Mouse (Mus musculus) forebrain, embryonic 10.5 days (tissue): ENCODE measurements around the gene Sipa1l1. TPM values are rescaled to one million over a fixed set of nuclear protein-coding genes. Genes with fewer than 3 reads are reported as not detected.
A peak's percentile ranks its signal among the peaks of the same experiment; 100 is the strongest.

ENCODE experiments used
- DNase-seq: peaks from one replicate; pipeline ENCODE4 v3.0.0-alpha.2; 2017; ENCODE audit warnings: low spot score; ENCODE audit errors: extremely low spot score
- H3K27ac ChIP-seq: fragments of 300-500 bp; sonication (generic); 2 replicates; pipeline ENCODE4 v1.5.1; 2016; ENCODE audit warnings: mild to moderate bottlenecking
- H3K27me3 ChIP-seq: fragments of 300-500 bp; sonication (generic); 2 replicates; pipeline ENCODE4 v1.6.1; 2016; ENCODE audit warnings: mild to moderate bottlenecking; ENCODE audit not compliant: poor library complexity, severe bottlenecking
- H3K36me3 ChIP-seq: fragments of 300-500 bp; sonication (generic); replicated peaks from 2 replicates; pipeline ENCODE4 v1.6.1; 2016; ENCODE audit warnings: mild to moderate bottlenecking, moderate library complexity
- H3K4me1 ChIP-seq: fragments of 300-500 bp; sonication (generic); 2 replicates; pipeline ENCODE4 v1.6.1; 2016
- H3K4me3 ChIP-seq: fragments of 300-500 bp; sonication (generic); 2 replicates; pipeline ENCODE4 v1.5.1; 2016; ENCODE audit warnings: mild to moderate bottlenecking, moderate library complexity
- H3K9me3 ChIP-seq: fragments of 300-500 bp; sonication (generic); 2 replicates; pipeline ENCODE4 v1.6.1; 2016; ENCODE audit warnings: mild to moderate bottlenecking, moderate library complexity
- WGBS: fragments of 180-500 bp; shearing (Covaris S2); methylation state at CpG from one replicate; pipeline ENCODE4 v1.1.7; 2016; 5-methylcytosine and 5-hydroxymethylcytosine counted together
- polyA plus RNA-seq: library from polyadenylated mRNA; unstranded; fragments of >200 nt; fragmentation: Nextera tagmentation; extraction: Ambion mirVana; gene quantifications from 2 replicates; pipeline ENCODE4 v1.2.1, GENCODE M21; 2016

Gene Sipa1l1
- polyA plus RNA-seq, 1 experiment from 2014 or later: 40.6 TPM

- no peak overlapping the region for H3K4me3 ChIP-seq
- H3K9me3 ChIP-seq: no peaks in the 10 kb centered on the region
- H3K36me3 ChIP-seq: no peaks in the 10 kb centered on the region; the same call in 1 of the 2 replicates
- 92% methylated on average over 9 of the region's 9 CpGs for WGBS
- no peak overlapping the region for H3K27ac ChIP-seq
- H3K4me1 ChIP-seq: no peaks in the 10 kb centered on the region
- DNase-seq: no peak
- H3K27me3 ChIP-seq: no peaks in the 10 kb centered on the region
Observed at GRCm38 (mm10) chr12:82265335-82266274, 96.5 kb downstream of the Sipa1l1 start.

GRCm38 (mm10) chr12:82271447-82271846 lies 102.3 kb downstream of the Sipa1l1 start:
- Histone ChIP-seq H3K4me1 (no peaks in the 10 kb centered on the region), H3K27me3 (no peaks in the 10 kb centered on the region), H3K27ac (no peak overlapping the region), H3K36me3 (no peaks in the 10 kb centered on the region), H3K4me3 (no peak overlapping the region), H3K9me3 (no peaks in the 10 kb centered on the region)
- no peak for DNase-seq
- WGBS: 93% methylated on average over 3 of the region's 3 CpGs

DNA sequence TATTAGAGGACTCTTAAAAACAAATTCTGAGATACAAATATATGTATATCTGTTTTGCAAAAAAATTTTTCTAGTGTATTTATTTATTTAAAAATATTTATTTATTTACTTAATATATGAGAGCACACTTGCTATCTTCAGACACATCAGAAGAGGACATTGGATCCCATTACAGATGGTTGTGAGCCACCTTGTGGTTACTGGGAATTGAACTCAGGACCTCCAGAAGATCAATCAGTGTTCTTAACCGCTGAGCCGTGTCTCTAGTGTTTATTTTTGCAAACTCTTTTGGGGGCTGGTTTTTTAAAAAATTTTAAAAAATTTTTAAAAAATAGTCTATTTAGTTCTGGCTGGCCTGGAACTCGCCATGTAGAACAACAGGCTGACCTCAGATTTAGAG lies 104.4 kb downstream of the Sipa1l1 start:
- DNase-seq: no peak
- Histone ChIP-seq H3K36me3 (no peaks in the 10 kb centered on the region), H3K27me3 (no peaks in the 10 kb centered on the region), H3K4me1 (no peaks in the 10 kb centered on the region), H3K4me3 (no peak overlapping the region), H3K9me3 (no peaks in the 10 kb centered on the region), H3K27ac (no peak overlapping the region)
- 86% methylated on average over 3 of the region's 3 CpGs for WGBS

GRCm38 (mm10) chr12:82274576-82274975 lies 105.5 kb downstream of the Sipa1l1 start:
- H3K4me3 ChIP-seq: no peak overlapping the region
- H3K27ac ChIP-seq: no peak overlapping the region
- 80% methylated on average over 5 of the region's 5 CpGs for WGBS
- no peaks in the 10 kb centered on the region for H3K9me3 ChIP-seq
- no peaks in the 10 kb centered on the region for H3K27me3 ChIP-seq
- DNase-seq: no peak
- H3K36me3 ChIP-seq: no peaks in the 10 kb centered on the region
- no peaks in the 10 kb centered on the region for H3K4me1 ChIP-seq

DNA sequence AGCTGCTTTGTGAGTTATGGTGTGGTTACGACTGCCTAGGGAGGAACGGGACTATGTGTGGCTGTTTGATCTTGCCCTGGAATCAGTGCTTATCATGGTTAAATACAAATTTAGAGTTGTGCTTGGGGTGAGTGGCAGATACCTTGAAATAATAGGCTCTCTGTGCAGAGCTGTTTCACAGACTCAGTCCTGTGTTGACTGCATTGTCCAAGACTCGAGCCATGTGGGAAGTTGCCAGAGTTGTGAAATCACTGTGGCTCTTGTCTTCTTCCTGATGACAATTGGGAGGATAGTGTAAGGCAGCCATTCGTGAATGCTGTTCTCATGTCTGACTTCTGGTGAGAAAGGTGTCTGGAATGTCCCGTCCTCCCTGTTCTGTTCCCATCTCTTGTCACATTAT lies 106.6 kb downstream of the Sipa1l1 start:
- no peak for DNase-seq
- no peaks in the 10 kb centered on the region for H3K27me3 ChIP-seq
- H3K9me3 ChIP-seq: no peaks in the 10 kb centered on the region
- no peaks in the 10 kb centered on the region for H3K36me3 ChIP-seq
- no peak overlapping the region for H3K4me3 ChIP-seq
- H3K4me1 ChIP-seq: no peaks in the 10 kb centered on the region
- H3K27ac ChIP-seq: no peak overlapping the region
- WGBS: 76% methylated on average over 5 of the region's 5 CpGs

DNA sequence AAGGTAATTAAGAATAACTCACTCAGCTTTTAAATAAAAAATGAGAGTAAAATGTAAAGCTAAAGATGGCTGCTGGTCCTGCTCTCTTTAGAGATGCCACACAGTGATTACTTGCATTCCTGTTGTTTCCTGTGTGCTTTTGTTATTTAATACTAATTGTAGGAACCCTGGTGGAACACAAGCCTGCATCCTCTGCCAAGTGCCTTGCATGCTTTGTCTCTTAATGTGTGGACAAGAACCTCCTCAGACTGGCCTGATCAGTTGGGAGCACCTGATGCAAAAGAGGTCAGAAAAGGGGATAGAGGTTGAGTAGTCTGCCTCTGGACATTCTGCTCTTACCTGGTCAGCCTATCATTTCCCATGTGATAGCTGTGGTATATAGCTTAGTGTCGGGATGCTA lies 107.5 kb downstream of the Sipa1l1 start:
- DNase-seq: no peak
- no peaks in the 10 kb centered on the region for H3K4me1 ChIP-seq
- H3K9me3 ChIP-seq: no peaks in the 10 kb centered on the region
- no peaks in the 10 kb centered on the region for H3K36me3 ChIP-seq
- 100% methylated on average over 1 of the region's 1 CpGs for WGBS
- no peaks in the 10 kb centered on the region for H3K27me3 ChIP-seq
- H3K27ac ChIP-seq: no peak overlapping the region
- H3K4me3 ChIP-seq: no peak overlapping the region

DNA sequence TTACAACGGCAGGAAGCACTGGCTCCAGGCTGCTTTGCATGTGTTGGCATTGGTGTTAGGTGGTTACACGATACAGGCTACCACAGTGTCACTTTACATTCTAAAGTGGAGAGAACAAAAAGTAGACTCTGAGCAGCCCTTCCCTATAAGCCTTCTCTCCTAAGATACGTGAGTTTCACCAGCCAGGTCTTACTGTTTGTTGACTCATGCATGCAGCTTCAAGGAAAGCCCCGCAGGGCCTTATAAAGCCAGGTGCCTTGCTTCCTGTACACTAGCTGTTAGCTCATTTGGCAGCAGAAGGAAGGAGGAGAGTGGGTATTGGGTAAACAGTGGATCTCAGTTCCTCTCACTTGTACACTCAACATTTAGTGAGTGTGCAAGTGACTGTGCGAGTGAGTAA lies 115.5 kb downstream of the Sipa1l1 start:
- Histone ChIP-seq H3K27ac (no peak overlapping the region), H3K27me3 (no peaks in the 10 kb centered on the region), H3K36me3 (peaks cover 4% of the 10 kb centered on the region), H3K9me3 (no peaks in the 10 kb centered on the region), H3K4me1 (peaks cover 11% of the 10 kb centered on the region), H3K4me3 (no peak overlapping the region)
- no peak for DNase-seq
- WGBS: 92% methylated on average over 5 of the region's 5 CpGs

- H3K4me3 ChIP-seq: no peak overlapping the region
- 99% methylated on average over 2 of the region's 2 CpGs for WGBS
- H3K27ac ChIP-seq: no peak overlapping the region
- H3K36me3 ChIP-seq: peaks cover 4% of the 10 kb centered on the region
- H3K4me1 ChIP-seq: peaks cover 11% of the 10 kb centered on the region
- DNase-seq: no peak
- no peaks in the 10 kb centered on the region for H3K9me3 ChIP-seq
- H3K27me3 ChIP-seq: no peaks in the 10 kb centered on the region
Observed at GRCm38 (mm10) chr12:82285018-82285417, 115.9 kb downstream of the Sipa1l1 start.

DNA sequence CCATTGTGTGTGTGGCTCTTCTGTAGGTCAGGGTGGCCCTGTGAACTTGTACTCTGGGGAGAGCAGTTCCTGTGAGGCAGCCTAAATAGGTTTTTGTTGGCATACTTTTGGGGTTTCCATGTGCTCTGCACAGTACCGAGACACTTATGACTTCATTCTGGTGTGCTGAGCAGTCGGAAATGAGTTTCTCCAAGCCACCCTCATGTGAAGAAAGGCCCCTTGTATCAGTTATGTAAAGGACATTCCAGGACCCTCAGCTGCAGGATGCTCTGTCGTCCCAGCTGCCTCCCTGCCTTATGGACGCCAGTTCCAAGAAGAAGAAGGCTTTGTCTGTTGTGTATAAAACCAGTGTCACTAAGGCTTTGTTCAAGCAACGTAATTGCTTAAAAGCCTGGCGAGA lies 116.9 kb downstream of the Sipa1l1 start:
- WGBS: 55% methylated on average over 6 of the region's 6 CpGs
- Histone ChIP-seq H3K36me3 (peaks cover 6% of the 10 kb centered on the region), H3K27ac (0 out of 2 replicates have a peak overlapping the region, but pooled peaks have one; percentile 15)

DNA sequence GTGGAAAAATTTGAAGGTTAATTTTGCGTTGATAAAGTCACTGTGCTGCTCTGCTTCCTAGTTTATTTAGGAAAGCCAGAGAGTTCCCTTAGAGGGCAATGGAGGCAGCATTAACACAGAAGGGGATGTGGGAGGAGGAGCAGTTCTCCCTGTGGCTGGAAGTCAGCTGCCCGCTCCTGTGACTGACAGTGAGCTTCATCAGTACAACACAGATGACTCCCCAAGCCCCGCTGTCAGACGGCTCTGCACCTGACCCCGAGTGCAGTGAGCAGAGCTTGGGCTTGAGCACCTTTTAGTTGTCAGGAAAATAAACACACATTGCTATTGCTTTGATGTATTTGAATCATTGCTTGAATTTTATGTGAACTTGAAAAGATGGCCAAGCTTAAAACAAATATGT lies 117.7 kb downstream of the Sipa1l1 start:
- Histone ChIP-seq H3K36me3 (peaks cover 9% of the 10 kb centered on the region), H3K4me1 (peaks cover 11% of the 10 kb centered on the region), H3K4me3 (no peak overlapping the region), H3K27me3 (no peaks in the 10 kb centered on the region), H3K27ac (no peak overlapping the region), H3K9me3 (no peaks in the 10 kb centered on the region)
- WGBS: 72% methylated on average over 5 of the region's 5 CpGs
- no peak for DNase-seq

More for the DNA sequence above, 116.9 kb downstream of the Sipa1l1 start:
- DNase-seq: no peak
- Histone ChIP-seq H3K4me1 (peaks cover 11% of the 10 kb centered on the region), H3K27me3 (no peaks in the 10 kb centered on the region), H3K4me3 (no peak overlapping the region), H3K9me3 (no peaks in the 10 kb centered on the region)

DNA sequence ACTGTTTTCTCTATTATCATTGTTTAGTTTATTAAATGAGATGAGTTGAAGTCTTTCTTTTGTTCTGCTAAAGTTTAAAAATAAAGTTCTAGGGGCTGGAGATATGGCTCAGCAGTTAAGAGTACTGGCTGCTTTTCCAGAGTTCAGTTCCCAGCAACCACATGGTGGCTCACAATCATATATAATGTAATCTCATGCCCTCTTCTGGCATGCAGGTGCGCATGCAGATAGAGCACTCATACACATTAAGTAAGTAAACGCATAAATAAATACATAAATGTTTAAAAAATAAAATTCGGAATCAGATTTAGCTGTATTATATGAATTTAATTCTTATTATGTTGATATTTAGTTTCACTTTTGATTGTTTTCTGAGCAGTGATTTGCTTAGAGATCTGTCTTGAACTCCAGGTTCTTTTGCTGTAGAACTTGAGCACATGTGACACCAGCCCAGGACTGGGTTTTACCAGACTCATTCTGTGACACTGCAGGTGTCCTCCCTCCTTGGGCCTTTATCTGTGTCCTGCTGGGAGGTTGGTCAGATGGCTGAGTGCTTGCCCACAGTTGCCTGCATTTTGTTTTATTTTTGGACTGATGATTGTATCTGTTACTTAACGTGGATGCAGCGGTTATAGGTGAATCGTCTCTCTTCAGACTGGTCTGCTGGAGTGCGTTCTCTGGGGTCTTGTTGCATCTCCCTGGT lies 124.6 kb downstream of the Sipa1l1 start:
- Histone ChIP-seq H3K27ac (no peak overlapping the region), H3K4me3 (no peak overlapping the region), H3K27me3 (no peaks in the 10 kb centered on the region), H3K4me1 (peaks cover 8% of the 10 kb centered on the region; the same call in 1 of the 2 replicates), H3K9me3 (no peaks in the 10 kb centered on the region), H3K36me3 (peaks cover 9% of the 10 kb centered on the region)
- DNase-seq: no peak
- WGBS: 93% methylated on average over 7 of the region's 7 CpGs

DNA sequence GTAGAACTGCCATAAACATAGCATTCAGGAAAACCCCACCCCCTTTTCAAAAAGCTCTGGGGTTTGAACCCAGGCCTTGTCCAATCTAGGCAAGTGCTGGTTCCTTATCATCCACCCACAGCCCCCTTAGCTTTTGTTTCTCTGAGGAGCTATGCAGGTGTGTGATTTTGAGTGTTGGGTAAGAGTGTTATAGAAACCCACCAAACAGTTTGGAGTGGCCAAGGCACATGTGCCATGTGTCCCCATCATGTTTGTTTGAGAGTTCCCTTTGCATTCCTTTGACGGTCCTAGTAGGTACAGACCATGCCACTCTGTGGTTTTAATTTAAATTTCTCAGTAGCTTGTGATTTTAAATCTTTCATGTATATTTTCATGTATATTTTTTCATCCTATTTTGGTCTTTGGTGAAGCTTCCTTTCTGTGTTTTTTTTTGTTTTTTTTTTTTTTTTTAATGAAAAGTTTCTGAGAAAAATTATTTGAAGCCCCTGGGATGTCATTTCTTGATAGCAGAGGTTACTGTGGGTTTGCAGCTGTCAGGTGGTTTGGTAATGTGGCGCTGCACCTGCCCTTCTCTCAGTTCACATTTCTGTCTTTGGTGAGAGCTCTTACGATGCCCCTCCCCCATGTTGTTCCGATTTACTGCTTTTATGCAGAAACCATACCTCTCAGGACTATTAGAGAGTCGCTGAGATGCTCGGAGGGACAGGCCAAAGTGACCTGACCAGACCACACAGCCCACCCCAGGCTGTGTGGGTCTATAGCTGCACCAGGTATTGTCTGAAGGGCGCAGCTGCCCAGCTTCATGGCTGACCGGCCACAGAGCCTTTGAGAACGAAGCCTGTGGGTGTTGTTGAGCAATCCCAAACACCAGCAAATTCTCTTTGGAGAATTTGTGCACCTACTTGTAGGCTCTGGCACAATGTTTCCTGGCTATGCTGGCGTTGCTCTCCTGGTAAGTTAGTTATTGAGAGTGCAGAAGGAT lies 126.1 kb downstream of the Sipa1l1 start:
- DNase-seq: no peak
- no peaks in the 10 kb centered on the region for H3K27me3 ChIP-seq
- H3K4me3 ChIP-seq: no peak overlapping the region
- WGBS: 77% methylated on average over 10 of the region's 10 CpGs
- peaks cover 8% of the 10 kb centered on the region; the same call in 1 of the 2 replicates for H3K4me1 ChIP-seq
- H3K36me3 ChIP-seq: peaks cover 5% of the 10 kb centered on the region; the same call in 1 of the 2 replicates
- no peaks in the 10 kb centered on the region for H3K9me3 ChIP-seq
- H3K27ac ChIP-seq: no peak overlapping the region
